Mouse (Mus musculus): ENCODE results near the gene Tmem204.
"Not testable (repeated sequence)": the region's sequence is repeated elsewhere in the genome, so short reads cannot be mapped to it uniquely, and the experiment has no call there.

Gene Tmem204

DNA sequence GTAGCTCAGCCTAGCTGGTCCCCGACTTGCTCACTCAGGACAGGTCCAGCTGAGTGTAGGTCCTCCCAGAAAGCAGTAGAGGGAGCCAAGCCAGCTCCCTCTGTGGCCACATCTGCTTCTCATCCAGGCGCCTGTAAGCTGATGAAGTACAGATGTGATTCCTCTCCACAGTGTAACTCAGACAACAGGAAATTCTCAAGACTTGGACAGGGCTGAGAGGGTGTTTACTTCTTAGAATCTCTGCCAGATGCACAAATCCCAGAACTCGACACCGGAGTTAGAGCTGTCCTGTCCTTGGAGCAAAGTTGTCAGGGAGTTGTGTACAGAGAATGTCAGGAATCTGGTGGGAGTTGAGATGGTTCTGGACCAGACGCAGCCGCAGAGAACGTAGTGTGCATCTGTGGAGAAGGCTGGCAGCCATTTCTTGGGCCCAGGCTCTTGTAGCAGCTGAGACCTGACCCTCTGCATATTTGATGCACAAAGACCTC lies at the start of gene Tmem204:
TSS of gene Tmem204 (minus strand) at position 148 of the 488 bp plus-strand sequence.
- DNase-seq (ENCODE audit: low spot score in 2 of 2): no peak

DNA sequence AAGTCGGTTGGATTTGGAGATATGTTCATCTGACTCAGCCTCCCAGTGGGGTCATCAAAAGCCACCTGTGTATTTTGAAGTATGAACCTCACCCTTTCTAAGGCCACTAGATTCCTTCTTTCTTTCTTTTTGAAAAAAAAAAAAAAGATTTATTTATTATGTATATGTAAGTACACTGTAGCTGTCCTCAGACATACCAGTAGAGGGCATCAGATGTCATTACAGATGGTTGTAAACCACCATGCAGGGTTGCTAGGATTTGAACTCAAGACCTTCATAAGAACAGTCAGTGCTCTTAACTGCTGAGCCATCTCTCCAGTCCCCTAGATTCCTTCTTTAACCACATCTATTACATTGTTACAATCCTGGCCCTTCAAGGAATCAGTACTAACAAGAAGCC lies 46.7 kb upstream of the Tmem204 start:
- DNase-seq (ENCODE audit: low spot score in 2 of 2): no peak

DNA sequence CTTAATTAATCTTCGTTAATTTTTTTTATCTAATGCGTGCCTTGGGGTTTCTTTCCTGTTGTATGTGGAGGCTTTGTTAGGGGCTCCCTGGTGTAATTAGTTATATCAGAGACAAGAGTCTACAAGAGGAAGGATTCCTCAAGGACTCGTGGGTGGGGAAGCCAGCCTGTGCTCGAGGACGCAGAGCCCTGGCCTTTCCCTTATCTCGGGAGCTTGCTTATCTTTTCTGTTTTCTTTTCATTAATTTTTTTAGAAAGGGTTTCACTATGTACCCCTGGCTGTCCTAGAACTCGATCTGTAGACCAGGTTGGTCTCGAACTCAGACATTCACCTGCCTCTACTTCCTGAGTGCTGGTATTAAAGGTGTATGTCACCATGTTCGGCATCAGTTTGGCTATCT lies 44.3 kb upstream of the Tmem204 start:
- DNase-seq (ENCODE audit: low spot score in 2 of 2): no peak

GRCm38 (mm10) chr17:25127079-25127478 lies 43.7 kb upstream of the Tmem204 start:
- DNase-seq (ENCODE audit: low spot score in 2 of 2): no peak

DNA sequence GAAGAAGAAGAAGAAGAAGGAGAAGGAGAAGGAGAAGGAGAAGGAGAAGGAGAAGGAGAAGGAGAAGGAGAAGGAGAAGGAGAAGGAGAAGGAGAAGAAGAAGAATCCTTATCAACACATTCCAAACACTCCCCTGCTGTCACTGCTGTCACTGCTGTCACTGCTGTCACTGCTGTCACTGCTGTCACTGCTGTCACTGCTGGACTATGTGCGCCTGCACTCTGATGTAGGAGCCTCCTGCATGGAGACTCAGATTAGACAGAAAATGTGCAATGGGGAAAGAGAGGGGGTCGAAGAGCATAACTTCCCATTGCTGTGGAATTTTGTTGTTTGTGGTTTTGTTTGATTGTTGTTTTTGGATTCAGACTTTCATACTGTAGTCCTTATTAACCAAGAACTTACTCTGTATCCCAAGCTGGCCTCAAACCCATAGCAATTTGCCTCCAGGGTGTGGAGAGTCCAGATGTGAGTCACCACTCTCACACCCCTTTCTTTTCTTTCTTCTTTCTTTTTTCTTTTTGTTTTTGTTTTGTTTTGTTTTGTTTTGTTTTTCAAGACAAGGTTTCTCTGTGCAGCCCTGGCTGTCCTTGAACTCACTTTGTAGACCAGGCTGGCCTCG lies 42.2 kb upstream of the Tmem204 start:
- not testable (repeated sequence) for DNase-seq (ENCODE audit: low spot score in 2 of 2)

DNA sequence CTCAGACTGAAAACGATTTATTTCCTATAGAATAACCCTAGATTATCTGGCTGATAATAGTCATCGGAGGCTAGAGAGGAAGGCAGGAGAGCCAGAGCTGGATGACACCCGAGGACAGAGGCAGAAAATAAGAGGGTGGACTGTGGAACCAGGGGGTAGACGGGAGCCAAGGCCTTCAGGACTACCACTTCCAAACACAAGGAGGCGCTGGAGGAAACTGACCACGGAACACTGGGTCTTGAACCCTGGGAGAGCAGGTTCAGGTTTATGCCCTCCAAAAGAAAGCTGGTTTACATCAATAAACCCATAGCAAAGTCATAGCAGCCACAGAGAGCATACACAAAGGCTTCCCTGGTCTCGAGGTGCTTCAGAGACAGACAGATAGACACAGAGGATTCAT lies 40.6 kb upstream of the Tmem204 start:
- DNase-seq (ENCODE audit: low spot score in 2 of 2): no peak

DNA sequence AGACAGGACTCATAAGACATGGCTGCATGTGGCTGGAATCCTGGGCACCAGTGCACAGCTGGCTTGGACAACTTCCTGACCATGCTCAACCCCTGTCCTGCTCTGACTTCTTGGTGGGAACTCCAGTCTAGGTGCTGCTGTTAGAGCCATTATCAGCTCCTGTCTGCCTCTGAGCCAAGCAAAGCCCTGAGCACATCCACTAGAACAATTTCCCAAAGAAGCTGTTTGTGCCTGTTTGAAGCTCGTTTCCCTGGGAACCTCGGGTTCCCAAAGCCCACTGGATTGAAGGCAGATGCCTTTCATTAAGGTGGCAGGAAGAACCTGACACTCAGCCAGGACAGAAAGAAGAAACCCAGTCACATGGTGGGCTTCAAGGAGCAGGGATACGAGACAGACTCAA lies 37.0 kb upstream of the Tmem204 start, which contains the start of gene Ptx4:
TSS of gene Ptx4 (plus strand) at position 355 of the 400 bp plus-strand sequence.
- no peak for DNase-seq (ENCODE audit: low spot score in 2 of 2)

- no peak for DNase-seq (ENCODE audit: low spot score in 2 of 2)
Observed at GRCm38 (mm10) chr17:25117263-25117662, 33.9 kb upstream of the Tmem204 start.

DNA sequence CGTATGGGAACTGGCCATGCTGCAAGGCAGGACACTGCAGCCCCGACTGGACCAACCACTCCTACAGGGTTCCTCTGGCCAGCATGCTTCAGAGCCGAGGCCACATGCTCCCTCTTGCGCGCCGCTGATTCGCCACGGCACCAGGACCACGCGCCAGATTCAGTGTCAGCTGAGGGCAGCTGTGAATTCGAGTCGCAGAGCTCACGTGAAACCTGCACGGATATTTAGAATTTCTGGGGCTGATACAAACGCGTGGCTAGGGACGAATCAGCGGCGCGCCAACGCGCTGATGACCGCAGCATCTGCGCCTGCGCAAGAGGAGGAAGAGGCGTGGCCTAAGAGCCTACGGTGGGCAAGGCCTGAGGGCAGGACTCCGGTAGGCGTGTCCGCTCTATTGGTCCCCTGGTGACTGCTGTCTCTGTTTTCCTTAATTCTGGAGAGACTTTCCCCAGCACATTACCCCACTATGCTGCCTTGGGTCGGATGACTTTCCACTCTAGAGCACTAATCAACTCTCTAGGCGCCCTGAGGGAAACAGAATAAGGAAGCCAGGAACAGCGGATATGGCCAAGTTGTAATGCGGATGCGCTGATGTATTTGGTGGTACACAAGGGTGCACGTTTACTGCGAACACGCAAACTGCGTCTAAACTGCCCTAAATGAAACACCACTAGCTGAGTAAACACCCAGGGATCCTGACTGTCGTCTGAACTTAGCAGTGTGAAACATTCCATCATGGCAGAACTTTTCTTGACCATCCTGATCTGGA lies 32.5 kb upstream of the Tmem204 start, which contains the start of gene Telo2:
TSS of gene Telo2 (minus strand) at position 304 of the 769 bp plus-strand sequence.
- DNase-seq (ENCODE audit: low spot score in 2 of 2): peak; percentile 85 to 91

DNA sequence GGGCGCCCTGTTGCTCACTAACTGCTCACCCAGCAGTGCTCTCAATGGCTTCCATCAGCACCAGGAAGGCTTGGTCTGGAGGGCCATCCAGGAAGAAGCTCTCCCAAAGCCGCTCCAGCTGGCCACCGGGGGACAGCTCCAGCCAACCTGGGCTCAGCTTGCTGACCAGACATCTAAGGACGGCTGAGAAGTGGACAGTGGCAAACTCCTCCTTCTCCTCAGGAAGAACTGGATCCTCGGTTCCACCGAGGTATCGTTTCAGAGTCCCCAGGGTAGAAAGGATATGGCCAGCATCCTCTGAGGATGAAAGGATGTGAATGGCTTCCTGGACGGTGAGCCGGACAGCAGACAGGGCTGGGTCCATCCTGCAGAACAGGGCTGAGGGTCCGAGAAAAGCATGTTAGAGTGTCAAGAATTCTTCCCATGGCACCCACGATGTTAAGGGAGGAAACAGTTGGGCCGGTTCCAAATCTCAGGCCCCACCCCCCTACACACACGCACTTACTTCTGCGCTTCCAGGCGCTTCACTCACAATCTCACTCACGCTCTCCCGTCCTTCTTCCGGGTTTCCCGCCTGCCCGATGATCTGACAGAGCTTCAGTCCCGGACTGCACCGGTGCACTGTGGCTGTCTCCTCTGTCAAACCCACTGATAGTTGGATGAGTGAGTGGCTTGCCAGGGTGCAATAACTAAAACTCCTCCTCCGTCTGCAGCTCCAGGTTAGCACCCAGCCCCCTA lies 31.7 kb upstream of the Tmem204 start:
- no peak for DNase-seq (ENCODE audit: low spot score in 2 of 2)

DNA sequence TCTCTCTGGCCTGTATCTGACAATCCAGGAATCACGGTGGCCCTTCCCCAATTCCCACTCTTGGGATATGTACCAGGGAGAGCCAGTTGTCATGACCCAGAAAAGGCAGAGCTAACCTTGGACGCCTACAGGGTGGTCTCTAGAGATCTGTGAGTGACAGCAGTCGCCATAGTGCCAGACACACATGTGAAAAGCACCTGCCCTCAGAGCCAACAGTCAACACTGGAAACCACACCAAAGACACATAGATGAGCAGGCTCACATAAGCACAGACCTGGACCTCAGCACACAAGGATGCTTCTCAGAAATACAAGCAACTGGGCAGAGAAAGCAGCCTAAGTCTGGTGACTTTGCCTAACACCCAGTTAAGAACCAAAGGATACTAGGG lies 29.0 kb upstream of the Tmem204 start:
- DNase-seq (ENCODE audit: low spot score in 2 of 2): no peak

DNA sequence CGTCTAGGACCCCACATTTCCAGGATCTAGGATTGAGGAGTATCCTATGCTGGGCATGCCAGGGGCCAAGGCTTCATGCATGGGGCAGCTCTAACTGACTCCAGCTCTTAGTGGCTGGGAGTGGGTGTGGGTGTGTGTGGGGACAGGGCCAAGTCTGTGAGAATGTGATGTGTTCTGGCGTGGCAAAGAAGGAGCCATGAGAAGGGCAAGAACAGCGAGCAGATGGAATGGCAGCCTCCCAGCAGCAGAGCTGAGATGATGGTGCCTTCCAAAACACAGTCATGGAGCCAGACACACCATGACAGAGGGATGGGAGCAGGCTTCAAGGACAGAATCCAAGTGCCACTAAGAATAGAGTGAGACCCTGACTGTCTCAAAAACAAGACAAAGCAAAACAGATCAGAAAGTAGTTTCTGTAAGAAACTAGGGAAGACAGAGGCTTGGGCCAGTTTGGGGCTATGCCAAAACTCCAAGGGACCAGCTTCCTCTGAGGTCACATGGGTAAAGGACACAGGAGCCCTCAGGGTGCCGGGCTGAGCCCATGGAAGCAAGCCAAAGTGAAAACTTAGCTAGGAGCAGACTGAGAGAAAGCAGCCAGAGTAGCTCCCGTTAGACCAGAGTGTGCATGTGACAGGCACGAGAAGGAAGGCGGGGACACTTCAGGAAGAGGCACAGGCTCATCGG lies 28.5 kb upstream of the Tmem204 start:
- peak; percentile 37 to 45 for DNase-seq (ENCODE audit: low spot score in 2 of 2)

- no peak for DNase-seq (ENCODE audit: low spot score in 2 of 2)
Observed at GRCm38 (mm10) chr17:25111220-25111619, 27.8 kb upstream of the Tmem204 start.

DNA sequence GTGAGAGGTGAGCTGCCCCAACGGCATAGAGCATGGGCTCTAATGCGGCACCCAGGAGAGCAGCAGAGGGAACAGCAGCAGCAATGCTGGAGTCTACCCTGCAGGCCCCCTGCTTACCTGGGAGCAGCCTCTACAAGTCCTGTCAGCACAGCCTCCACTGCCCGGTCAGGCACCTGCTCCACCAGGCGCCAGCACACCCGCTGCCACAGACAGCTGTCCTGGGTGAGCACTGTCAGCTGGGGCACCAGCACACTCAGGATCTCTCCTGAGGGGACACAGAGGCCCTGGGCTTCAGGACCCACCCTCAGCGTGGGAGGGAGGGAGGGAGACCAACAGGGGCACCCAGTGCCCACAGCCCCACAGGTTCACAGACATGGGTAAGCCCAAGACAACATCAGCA lies 27.2 kb upstream of the Tmem204 start:
- no peak for DNase-seq (ENCODE audit: low spot score in 2 of 2)

- no peak for DNase-seq (ENCODE audit: low spot score in 2 of 2)
Observed at GRCm38 (mm10) chr17:25109578-25109977, 26.2 kb upstream of the Tmem204 start.

DNA sequence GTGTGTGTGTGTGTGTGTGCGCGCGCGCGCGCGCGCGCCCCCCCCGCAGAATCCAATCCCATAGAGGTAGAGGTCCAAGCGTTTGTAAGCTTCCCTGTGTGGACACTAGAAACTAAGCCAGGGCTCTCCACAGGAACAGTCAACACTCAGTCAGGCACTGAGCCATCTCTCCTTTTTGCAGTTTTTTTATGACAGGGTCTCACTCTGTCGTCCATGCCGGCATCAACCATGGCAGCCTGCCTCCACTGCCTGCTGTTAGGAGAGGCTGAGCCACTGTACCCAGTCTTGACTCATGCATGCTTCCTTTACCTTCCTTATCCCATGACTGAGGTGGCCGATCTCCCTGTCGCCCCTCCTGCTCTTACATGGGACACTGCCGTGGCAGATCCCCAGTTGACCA lies 24.4 kb upstream of the Tmem204 start:
- no peak for DNase-seq (ENCODE audit: low spot score in 2 of 2)

- no peak for DNase-seq (ENCODE audit: low spot score in 2 of 2)
Observed at GRCm38 (mm10) chr17:25101338-25101737, 17.9 kb upstream of the Tmem204 start.

DNA sequence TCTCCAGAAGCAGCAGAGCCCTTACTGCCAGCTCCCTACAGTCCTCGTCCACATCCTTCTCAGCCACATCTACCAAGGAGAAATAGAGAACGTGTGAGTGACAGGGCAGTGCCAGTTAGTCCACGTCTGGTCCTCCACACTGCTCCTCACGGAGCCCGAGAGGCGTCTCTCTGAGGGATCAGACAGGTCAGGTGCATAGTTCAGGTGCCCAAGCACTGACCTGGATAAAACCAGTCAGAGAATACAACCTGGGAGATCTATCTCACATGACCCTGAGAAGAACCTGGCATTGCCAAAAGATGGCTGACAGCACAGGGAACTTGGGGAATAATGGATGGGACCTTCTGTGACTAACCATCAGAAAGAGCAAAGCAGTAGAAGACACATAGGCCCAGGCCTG lies 16.7 kb upstream of the Tmem204 start:
- DNase-seq (ENCODE audit: low spot score in 2 of 2): no peak

GRCm38 (mm10) chr17:25096221-25096620 lies 12.8 kb upstream of the Tmem204 start:
- DNase-seq (ENCODE audit: low spot score in 2 of 2): no peak

- DNase-seq (ENCODE audit: low spot score in 2 of 2): no peak
Observed at GRCm38 (mm10) chr17:25090450-25090849, 7.1 kb upstream of the Tmem204 start.

DNA sequence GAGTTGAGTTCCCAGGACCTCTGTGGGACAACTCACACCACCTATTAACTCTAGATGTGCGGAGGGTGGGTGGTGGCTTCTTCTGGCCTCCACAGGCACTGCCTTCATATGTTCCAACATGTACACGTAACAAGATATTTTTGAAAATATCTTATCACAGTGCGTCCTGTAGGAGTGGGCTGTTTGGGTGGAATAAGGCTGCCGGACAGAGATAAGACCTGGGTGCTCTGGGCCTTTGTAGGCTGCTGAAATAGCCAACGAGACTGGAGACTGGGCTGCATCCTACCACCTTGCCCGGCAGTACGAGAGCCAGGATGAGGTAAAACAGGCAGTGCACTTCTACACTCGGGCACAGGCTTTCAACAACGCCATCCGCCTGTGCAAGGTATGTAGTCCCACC lies 5.8 kb upstream of the Tmem204 start:
- no peak for DNase-seq (ENCODE audit: low spot score in 2 of 2)

DNA sequence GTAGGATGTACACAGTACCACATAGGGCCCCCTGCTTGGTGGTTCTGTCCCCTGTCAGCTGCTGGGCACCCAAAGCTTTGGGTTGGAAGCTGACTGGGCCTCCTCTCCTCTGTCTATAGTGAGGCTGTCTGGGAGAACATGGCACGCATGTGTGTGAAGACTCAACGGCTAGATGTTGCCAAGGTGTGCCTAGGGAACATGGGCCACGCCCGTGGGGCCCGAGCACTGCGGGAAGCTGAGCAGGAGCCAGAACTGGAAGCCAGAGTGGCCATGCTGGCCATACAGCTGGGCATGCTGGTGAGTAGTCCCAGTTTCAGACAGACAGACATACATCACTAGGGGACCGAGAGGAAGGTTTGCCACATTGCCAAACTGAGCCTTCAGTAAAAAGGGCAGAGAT lies 3.3 kb upstream of the Tmem204 start:
- no peak for DNase-seq (ENCODE audit: low spot score in 2 of 2)

Data from frontal cortex, postnatal 10 days (tissue).